Mouse (Mus musculus): ENCODE measurements around the gene Tcp10c.
"Not testable (repeated sequence)": the region's sequence is repeated elsewhere in the genome, so short reads cannot be mapped to it uniquely, and the experiment has no call there.

Gene Tcp10c

DNA sequence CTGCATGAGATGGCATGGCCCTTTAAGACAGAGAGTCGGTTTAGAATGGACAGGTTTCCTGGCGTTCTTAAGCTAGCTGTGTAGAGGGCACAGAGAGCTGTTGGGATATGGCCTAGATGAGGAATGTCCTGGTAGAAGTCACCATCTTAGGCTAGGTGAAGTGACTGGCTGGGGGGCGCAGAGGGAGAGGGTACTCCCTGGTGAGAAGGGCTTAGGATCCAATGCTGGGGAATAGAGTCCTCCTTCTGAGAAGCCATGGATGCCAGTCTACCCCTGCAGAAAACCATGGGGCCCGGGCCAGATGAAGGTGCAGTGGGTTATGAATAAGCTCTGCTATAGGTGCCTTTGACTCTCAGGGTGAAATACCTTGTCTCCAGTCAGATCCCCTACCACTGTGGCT, at the start of gene Tcp10c:
Tcp10c (plus strand) TSS at position 52 of the 400 bp plus-strand sequence.
- not testable (repeated sequence) for DNase-seq

DNA sequence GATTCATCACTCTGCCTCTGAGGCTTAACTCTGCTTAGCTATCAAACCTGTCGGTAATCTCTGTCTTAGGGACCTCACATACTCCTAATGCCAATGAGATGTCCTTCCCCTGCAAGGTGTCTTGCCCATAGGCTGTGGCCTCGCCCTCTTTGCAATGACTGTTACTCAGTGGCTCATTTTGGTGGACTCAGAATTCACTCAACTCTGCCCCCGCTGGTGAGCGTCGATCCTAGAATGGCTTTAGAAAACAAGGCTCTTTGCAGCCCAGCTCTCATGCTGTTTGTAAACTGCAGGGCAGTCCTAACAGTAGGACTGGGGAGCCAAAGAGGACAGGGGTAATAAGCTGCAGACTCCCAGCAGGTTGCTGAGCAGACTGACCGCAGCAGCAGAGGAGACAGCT, 46.5 kb upstream of the Tcp10c start:
- not testable (repeated sequence) for DNase-seq

DNA sequence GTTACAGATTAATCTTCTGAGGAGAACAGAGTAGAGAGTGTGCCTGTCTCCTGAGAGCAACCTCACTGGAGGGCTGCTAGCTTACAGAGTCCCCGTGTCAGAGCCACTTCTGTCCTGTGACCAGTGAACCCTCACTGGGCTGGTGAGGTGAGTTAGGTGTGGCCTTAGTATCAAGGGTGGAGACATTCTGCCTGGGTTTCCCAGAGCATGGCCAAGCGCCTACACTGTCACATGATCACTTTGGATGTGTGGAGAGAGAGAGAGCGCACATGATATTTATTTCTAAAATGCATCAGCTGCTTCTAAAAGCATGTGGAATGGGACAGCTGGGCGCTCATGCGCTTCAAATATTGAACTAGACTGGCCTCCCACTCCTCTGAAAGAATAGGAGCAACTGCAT, 46.0 kb upstream of the Tcp10c start:
- DNase-seq: not testable (repeated sequence)

DNA sequence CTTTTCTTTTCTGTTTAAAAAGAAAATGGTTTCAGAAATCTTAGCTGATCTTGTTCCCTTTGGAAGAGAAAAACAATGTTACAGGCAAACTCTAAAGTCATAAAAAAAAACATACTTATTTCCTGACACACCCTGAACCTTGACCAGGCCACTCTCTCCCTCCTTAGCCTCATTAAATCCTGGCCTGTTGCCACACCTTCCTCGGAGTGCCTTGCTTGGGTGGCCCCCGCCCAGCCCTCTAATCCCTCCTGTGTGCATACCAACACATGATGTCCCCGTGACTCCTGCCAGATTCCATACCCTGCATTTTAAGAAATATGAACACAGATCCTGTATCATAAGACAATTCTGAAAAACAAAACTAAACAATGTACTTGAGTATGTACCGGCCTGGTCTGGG, 45.6 kb upstream of the Tcp10c start:
- not testable (repeated sequence) for DNase-seq

DNA sequence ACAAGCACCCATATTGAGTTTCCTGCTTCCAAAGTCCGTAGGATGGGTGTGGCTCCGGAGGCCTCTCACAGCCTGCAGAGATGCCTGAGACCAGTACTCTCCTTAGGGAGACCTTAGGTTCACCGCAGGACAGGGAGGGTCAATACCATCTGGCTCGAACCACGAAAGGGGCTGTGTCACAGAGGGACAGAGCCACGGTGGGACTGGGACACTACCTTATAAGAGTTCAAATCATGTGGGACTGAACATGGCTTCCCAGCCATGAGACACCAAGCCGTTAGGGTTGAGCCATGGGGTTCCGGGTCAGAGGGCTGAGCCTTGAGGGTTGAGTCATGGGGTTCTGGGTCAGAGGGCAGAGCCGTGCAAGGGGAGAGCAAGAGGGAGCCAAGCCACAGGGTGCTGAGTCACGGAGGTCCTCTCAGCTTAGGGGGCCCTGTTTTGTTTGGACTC, 45.2 kb upstream of the Tcp10c start:
- not testable (repeated sequence) for DNase-seq

DNA sequence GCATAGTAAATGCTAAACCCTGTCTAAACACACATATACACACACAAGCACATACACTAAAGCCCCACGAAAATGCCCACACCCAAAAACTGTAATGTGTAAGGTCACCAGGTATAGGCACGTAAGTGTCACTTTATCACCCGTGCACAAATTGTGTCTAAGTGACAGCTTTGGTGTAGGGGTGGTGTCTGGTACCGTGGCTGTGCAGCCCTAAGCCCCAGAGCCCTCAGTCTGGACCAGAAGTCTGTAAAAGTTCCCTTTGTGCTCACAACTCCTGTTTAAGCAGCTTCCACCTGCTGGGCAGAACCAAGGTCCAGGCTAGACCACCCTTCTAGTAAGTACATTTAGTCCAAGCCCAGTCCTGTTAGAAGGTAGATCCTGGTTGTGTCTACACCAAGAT, 24.4 kb upstream of the Tcp10c start:
- DNase-seq: not testable (repeated sequence)

DNA sequence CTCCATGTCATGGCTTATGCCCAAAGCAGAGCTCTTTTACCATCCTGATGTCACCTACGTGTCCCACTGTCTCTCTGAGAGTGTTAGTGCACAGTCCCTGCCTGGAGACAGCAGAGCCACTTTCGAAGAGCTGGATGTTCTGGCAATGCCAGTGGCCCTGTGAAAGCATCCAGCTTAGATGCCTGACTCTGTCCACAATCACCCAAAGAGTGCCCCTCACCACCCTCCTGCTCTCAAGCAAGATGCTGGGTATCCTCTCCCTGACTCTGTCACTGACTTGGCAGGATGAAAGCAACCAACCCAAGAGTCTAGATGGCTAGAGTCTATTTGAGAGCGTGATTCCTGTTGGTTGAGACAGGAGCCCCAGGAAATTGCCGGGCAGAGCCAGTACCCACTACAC, 23.2 kb upstream of the Tcp10c start:
- not testable (repeated sequence) for DNase-seq

DNA sequence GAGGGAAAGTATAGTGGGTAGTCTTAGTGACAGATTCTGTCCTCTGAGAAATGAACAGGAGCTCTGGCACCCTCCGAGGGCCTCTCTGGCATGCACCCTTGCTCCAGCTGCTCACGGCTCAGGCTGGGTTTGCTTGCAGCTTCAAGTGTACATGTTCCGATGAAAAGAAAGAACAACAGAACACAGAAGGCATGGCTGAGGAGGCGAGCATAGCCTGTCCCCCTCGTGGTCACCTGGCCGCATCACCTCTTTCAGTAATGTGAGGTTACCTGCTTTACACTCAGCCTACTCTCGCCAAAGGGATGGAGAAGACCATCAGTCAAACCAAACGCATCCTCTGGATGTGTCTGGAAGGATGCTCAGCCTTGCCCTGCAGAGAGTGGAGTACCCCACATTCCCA, 21.9 kb upstream of the Tcp10c start:
- DNase-seq: not testable (repeated sequence)

DNA sequence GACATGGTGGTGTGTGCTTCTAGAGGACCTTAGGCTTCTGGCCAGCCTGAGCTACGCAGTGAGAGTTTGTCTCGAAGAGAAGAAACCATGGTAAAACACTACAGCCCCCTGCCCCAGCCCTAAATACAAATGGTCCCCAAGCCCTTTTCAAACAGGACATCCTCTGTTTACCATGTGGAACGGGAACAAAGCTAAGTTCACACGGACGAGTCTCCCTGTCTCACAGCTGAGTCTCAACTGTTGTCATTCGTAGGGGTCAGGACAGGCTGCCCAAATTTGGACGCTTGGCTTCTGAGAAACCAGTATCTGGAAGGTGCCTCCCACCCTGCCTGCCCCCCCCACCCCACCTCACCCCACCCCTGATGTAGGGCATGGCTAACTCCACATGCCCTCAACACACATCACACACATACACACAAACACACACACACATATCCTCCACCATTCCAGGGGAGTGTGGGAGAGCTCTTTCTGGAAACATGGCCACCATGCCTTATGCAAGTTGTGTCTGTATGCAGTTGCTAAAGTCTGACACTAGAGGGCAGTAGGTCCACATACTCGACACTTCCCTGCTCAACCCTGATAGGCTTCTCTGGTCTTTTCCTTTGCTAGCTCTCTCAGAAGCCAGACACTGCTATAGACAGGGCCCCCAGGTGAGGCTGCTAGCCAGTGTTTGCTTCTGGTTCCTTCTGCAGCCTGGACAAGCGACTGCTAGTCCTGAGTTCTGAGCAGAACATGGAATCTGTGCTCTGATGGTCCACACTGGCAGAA, 17.2 kb upstream of the Tcp10c start:
- peak; percentile 25 for DNase-seq

DNA sequence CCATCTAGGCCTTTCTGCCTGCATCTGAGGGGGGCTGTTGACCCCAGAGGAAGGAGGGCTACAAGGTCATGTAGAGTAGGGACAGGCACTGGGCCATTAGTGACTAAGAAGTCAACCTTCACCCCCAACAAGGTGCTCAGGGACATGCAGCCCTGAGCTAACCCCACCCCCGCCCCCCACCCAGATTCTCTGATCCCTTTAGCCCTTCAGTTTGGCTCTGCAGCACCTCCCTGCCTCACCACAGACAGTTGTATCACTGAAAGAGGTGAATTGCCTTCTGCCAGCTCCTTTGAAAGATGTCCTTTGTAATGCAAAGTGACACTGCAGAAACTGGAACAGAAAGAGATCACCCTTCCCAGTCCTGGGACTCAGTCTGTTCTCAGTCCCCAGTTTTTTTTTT, 16.4 kb upstream of the Tcp10c start:
- DNase-seq: not testable (repeated sequence)

DNA sequence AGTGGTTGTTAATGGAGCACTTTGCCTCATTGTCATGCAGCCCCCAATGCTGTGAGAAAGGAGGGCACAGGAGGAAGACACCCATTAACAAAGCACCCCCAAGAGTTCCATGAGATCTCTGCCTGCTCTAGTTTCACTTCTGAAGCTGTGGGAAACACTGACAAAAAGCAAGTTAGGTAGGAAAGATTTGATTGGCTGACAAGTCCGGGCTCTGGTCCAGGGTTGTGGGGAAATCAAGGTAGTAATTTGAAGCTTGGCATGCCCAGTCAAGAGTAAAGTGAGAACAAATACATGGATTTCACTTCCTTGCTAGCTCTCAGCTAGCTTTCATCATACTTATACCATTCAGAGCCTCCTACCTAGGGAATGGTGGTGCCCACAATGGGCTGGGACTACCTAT, 14.3 kb upstream of the Tcp10c start:
- not testable (repeated sequence) for DNase-seq

DNA sequence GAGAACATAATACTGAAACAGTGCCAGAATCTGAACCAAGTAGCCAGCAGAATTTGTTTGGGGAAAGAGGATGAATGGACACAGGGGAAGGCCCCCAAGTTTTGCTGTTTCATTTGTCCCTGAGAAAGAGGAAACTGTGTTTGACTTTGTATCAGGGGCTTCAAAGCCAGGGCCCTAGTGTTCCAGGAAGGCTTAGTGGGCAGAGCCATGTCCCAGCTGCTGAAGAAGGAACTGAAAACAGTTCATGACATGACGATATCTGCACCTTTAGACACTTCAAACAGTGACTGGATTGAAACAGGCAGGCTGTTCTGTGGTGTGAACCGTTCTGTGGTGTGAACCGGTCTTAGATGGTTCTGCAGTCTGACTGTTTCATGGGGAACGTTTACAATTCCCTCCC, 8.4 kb upstream of the Tcp10c start:
- not testable (repeated sequence) for DNase-seq

DNA sequence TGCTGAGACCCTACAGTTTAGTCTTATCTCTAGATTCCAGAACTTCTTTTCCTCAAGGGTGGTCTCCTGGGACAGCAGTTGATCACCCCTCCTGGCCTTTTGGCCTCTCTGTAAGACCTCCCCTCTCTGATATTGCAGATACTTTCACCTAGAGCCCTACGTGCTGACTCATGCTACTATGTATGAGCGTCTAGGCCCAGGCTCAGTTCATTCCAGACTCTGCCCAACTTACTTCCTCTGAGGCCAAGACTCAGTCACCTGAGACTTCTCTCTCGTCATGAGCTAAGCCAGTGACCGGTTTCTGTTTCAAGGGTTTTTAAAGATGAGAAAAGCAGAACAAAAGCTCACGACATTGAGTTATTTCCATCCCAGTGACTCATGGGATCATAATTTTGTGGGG, 4.8 kb upstream of the Tcp10c start:
- DNase-seq: not testable (repeated sequence)

DNA sequence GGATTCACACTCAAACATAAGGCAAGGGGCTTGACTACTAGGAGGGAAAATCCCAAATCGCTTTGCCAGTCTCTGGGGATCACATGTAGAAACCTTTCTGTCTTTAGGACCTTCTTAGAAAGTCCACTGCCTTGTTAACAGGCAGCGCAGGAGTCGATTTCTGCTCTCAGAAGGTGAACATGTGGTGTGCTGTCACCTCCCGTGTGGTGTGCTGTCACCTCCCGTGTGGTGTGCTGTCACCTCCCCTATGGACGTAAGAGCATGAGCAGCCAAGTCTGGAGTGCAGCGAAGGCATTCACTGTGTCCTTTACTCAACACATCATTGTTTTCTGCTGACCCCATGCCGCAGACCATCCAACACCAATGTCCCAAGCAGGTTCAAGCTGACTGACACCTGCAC, 1.1 kb upstream of the Tcp10c start:
- DNase-seq: not testable (repeated sequence)

DNA sequence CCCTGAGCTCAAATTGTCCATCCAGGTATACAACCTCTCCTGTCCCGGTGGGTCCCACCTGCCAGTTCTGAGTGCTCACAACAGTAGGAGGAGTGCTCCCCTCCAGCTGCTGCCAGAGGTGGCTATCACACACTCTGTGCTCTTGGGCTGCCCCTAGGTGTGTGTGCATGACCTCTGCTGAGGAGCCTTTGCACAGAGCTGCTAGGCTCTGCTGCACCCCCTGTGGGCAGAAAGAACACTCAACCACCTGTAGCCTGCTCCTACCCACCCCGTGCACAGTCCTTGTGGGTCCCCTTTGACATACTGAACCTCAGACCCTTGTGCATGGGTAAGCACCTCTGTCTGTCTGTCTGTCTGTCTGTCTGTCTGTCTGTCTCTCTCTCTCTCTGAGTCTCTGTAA, 8.1 kb downstream of the Tcp10c start:
- DNase-seq: not testable (repeated sequence)

DNA sequence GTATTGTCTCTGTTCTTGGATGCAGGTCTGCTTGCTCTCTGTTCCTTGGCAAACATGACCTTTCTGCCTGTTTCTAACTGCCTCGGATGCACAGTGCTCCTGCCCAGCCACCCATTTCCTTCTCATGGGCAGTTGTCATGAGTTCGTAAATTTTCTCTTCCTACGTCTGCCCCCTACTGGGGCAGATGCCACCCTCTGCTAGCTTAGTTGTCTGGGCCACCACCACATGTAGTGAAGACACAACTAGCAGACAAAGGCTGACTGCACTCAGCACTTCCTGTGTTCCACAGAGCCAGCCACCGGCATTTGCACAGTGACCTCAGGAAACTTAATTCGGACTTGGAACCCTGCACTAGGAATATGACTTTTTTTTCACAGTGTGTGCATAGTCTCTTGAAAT, 9.4 kb downstream of the Tcp10c start:
- not testable (repeated sequence) for DNase-seq

DNA sequence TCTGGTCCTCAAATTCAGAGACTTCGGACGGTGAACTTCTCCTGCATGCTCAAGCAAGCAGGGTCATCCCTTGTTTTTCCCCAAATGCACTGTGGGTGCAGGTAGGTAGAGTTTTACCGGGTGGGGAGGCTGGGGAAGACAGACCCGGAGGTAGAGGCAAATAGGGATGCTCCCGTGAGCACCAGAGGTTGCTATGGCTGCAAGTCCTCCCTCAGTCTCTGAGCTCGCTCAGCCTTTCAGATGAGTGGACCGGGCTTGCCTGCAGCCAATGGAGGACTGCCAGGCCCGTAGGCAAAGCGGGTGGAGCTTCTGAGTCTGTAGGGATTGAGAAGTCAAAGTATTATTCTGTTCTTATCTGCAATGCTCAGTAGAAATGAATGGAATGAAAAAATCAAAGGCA, 9.8 kb downstream of the Tcp10c start:
- not testable (repeated sequence) for DNase-seq

DNA sequence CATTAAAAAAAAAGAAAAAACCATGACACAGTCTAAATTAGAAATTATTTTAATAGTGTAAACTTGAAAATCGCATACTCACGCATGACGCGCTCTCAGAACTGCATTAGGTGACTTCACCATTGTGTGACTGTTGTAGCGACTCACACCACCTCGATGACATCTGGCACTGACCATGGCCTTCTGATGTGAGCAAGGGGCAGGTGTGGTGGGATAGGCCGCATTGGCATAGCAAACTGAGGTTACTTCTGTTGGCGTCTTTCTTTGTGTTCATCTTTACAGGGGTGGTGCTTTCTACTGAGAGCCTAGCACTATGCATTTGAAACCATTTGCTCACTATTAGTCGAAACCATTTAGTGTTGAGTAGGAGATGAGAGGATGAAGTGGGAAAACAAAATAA, 12.8 kb downstream of the Tcp10c start:
- DNase-seq: not testable (repeated sequence)

DNA sequence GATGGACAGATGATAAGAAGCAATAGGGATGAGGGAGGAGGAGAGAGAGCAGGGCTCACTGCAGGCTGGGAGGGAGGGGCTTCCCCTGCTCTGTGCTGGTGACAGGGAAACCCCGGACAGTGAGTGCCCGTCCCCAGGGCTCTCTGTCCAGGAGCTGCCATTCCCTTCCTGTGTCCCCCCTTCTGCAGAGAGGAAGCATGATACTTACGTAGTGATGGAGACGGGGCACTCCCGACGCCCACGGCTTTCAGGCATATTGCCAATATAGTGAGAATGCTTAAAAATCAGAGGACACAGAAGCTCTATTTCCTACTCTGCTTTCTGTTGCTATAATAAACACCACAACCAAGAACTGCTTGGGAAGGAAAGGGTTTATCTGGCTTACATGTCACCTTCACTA, 14.3 kb downstream of the Tcp10c start:
- not testable (repeated sequence) for DNase-seq

DNA sequence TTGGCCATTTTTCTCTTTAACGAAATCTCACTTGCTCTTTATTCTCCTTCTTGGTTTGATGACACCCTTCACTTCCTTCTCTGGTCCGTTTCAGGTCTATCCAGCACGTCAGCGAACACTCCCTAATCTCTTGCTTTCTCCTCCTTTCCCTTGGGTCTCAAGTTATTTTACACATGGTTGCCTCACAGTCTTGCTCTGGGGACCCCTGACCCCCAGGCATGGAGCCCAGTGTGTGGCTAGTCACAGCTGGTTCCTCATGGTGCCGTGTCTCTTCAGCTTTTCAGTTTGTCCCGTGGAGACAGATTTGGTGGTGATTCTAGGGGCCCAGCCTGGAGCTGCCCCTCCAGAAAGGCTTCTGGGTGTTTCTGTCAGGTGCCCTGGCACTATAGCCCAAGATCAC, 16.4 kb downstream of the Tcp10c start:
- not testable (repeated sequence) for DNase-seq

DNA sequence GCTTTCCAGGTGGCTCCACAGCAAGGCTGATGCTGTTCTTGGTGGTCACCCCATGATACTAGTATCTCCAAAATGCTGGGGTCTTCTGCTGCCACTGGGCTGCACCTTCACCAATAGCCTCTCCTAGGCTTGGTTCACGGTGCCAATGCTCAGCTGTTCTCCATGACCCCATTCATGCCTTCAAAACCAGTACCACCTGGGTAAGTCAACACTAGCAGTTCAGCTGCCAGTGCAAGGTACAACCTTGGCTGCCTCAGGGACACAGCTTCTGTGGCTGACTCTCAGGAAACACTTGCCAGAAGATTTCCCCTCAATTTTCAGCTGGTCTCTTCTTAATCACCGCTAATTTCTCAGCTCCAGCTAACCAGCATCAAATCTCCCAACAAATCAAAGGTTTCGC, 24.0 kb downstream of the Tcp10c start:
- DNase-seq: not testable (repeated sequence)

DNA sequence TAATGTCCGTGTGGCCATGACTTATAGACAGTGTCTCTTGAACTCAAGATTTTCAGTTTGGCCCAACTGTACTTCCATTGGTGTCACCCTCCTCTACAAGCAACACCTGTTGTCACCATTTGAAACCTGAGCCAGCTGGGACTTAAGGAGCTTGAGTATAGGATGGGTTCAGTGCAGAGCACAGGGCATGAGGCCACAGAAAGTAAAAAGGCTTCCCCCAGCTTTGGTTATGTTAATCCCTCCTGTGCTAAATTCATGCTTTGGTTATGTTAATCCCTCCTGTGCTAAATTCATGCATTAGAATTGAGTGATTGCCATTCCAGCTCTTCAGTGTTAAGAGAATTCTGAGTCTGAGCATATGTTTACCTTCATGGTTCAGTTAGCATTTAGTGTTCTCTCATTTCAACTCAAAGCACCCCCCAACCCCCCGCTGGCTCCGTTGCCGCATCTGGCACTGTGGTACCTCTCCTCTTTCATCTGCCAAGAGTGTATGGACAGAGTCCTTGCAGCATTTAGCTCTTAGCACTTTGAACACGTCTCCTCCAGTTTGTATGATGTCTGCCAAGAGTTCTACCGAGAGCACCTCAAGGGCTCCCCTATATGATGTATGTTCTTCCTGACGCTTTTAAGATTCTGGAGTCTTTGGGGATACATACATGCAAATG, 25.7 kb downstream of the Tcp10c start:
- DNase-seq: not testable (repeated sequence)

DNA sequence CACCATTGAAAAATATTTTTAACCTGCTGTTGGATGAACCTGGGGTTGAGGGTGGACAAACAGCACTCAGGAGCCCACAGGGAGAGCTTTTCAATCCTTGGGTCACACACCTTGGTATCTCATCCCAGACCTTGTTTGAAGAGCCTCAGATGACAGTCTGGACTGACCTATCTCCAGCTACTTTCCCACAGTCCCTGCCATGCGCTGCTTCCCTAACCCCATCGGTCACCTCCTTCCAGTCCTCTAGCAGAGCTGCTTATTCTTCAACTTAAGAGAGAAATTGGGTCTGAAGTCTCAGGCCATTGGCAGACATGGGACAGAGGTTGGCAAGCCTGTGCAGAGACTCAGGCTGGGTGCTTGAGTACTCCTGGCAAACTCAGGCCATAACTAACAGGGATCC, 26.9 kb downstream of the Tcp10c start:
- not testable (repeated sequence) for DNase-seq

DNA sequence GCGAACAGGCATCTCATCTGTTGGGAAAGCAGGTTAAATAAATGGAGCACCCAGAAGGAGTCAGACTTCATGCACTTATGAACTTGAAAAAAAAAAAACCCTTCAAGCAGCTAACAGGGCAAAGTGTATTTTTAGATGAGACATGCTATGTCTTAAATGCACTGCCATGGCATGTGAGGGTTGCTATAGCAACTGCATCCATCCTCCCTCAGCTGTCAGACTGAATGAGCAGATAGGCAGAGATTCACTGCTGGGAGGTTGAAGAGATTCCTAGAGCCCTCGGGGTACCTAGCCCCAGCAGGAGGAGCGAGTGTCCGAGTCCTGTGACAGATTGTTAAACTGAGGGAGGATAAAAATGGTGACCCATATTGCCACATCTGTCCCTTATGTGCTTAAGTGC, 36.6 kb downstream of the Tcp10c start:
- DNase-seq: not testable (repeated sequence)
